Mouse (Mus musculus) lung, postnatal 0 days (tissue): ENCODE data around the gene Vamp1. TPM values are rescaled to one million over a fixed set of nuclear protein-coding genes. Genes with fewer than 3 reads are reported as not detected.

Experiments used
- ATAC-seq: fragments of 200-750 bp; cut with Nextera tagmentation; 2 replicates; pipeline ENCODE4 v1.8.0; 2017; ENCODE audit warnings: moderate library complexity
- DNase-seq: peaks from one replicate; pipeline ENCODE4 v3.0.0-alpha.2; 2016; ENCODE audit warnings: low spot score
- H3K27ac ChIP-seq: fragments of 300-500 bp; sonication (generic); 2 replicates; pipeline ENCODE4 v1.5.1; 2014; ENCODE audit warnings: antibody characterized with exemption, mild to moderate bottlenecking, low read length, mixed read lengths
- H3K27me3 ChIP-seq: fragments of 300-500 bp; sonication (generic); replicated peaks from 2 replicates; pipeline ENCODE4 v1.6.1; 2014; ENCODE audit warnings: low read length, mixed read lengths; ENCODE audit not compliant: insufficient read depth
- H3K36me3 ChIP-seq: fragments of 300-500 bp; sonication (generic); 2 replicates; pipeline ENCODE4 v1.6.1; 2014; ENCODE audit warnings: low read length, mixed read lengths; ENCODE audit not compliant: insufficient read depth
- H3K4me1 ChIP-seq: fragments of 300-500 bp; sonication (generic); 2 replicates; pipeline ENCODE4 v1.6.1; 2014; ENCODE audit warnings: antibody characterized with exemption, low read depth, low read length, mixed read lengths; ENCODE audit not compliant: insufficient read depth
- H3K4me2 ChIP-seq: fragments of 300-500 bp; sonication (generic); replicated peaks from 2 replicates; pipeline ENCODE4 v1.6.1; 2014; ENCODE audit warnings: low read depth, mild to moderate bottlenecking, low read length, moderate library complexity, mixed read lengths
- H3K4me3 ChIP-seq: fragments of 300-500 bp; sonication (generic); 2 replicates; pipeline ENCODE4 v1.5.1; 2014; ENCODE audit warnings: low read depth, low read length
- H3K9ac ChIP-seq: fragments of 300-500 bp; sonication (generic); replicated peaks from 2 replicates; pipeline ENCODE4 v1.6.1; 2014; ENCODE audit warnings: low read depth, mild to moderate bottlenecking
- H3K9me3 ChIP-seq: fragments of 300-500 bp; sonication (generic); 2 replicates; pipeline ENCODE4 v1.6.1; 2016; ENCODE audit warnings: low read length, mixed read lengths
- CTCF ChIP-seq: IDR thresholded peaks from 2 replicates; pipeline ENCODE4 v1.5.1; 2016; ENCODE audit warnings: antibody characterized with exemption, mild to moderate bottlenecking
- EP300 ChIP-seq: IDR thresholded peaks from 2 replicates; pipeline ENCODE4 v1.6.1; 2016; ENCODE audit warnings: antibody characterized with exemption, mild to moderate bottlenecking, control low read depth
- WGBS: fragments of 180-500 bp; shearing (Covaris S2); extraction: QIAGEN DNeasy Blood & Tissue Kit; methylation state at CpG from one replicate; pipeline ENCODE4 v1.1.7; 2014; 5-methylcytosine and 5-hydroxymethylcytosine counted together
- polyA plus RNA-seq: library from polyadenylated mRNA; unstranded; fragments of >200 nt; fragmentation: Nextera tagmentation; extraction: Ambion mirVana; gene quantifications from 2 replicates; pipeline ENCODE4 v1.2.1, GENCODE M21; 2015

The Vamp1 gene
- polyA plus RNA-seq, 1 experiment from 2014 or later = 3.0 TPM

DNA sequence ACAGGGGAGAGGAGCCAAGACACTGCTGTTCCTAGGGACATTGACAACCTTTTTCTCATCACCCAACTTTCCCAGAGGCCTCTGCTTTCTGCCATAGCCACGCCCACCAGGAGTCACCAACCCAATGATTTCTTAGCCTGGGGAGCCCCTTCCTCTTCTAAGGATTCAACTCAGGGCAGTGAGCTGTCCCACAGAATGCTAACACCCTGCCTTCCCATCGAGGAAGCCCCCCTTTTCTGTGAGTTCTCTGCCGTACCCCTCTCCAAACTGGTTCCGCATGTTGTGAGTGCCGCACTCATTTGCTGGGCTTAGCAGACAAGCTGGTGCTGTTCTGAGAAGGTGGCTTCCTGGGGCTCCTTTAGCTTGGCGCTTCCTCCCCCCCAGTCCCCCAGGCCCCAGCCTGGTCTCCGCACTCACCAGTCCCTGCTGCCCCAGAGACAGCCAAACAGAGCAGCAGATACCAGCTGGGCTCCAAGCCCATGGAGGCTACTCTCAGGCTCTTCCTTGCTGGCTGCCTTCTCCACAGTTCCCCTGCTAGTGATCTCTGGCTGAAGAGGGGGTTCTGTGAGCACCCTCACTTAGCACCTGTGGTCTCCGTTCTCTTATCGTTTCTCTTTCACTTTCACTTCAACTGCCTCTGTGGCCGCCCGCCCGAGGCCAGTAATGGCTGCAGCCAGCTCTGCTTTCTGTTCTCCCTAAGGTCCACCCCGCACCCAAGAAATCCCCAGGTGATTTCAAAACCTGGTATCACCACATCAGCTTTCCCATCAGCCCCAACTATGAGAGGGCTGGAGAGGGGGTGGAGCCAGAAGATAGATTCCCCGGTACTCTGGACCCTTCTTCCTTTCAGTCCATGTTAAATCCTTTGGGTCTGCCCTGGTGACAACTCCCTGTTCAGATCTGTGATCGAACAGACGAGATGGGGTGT, 16.0 kb downstream of the Vamp1 start, which contains the start of gene Tapbpl:
Gene Tapbpl, minus strand, starts transcription at position 744 of the 928 bp plus-strand sequence.
- Histone ChIP-seq H3K4me3 (peak within 1 kb of the TSS; percentile 79), H3K9ac (peak within 1 kb of the TSS; percentile 88), H3K9me3 (no peaks in the 10 kb centered on the region), H3K4me1 (peaks cover 10% of the 10 kb centered on the region; the same call in 1 of the 2 replicates), H3K27me3 (no peaks in the 10 kb centered on the region), H3K27ac (peak within 1 kb of the TSS; percentile 96), H3K36me3 (no peaks in the 10 kb centered on the region), H3K4me2 (peak within 1 kb of the TSS; percentile 93)
- DNase-seq = peak; percentile 84
- WGBS = 2% methylated on average over 16 of the region's 16 CpGs
- ATAC-seq = peak; percentile 77
- TF ChIP-seq EP300 (no peak), CTCF (no peak)

DNA sequence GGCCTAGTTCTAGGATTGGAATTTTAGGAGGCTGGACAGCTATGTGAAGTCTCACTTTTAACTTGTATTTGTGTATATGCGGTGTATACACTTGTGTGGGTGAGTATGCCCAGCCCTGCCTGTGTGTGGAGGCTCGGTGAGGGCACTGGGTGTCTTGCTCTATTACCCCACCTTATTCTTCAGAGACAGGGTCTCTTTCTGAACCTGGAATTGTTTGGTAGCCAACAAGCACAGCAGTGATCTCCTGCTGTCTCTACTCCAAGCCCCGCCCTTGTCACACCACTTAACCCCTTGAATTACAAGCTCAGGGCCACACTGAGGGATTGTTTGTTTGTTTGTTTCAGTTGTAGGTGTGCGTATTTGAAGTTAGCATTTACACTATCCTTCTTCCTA, 16.7 kb downstream of the Vamp1 start:
- Histone ChIP-seq H3K9me3 (no peaks in the 10 kb centered on the region), H3K36me3 (no peaks in the 10 kb centered on the region), H3K4me3 (peak overlapping the region; percentile 79), H3K27ac (peak overlapping the region; percentile 96), H3K9ac (peak overlapping the region; percentile 88), H3K4me1 (peaks cover 10% of the 10 kb centered on the region; the same call in 1 of the 2 replicates), H3K4me2 (peak overlapping the region; percentile 93), H3K27me3 (no peaks in the 10 kb centered on the region)
- 31% methylated on average over 4 of the region's 4 CpGs for WGBS
- peak; percentile 35; the same call in 1 of the 2 replicates for ATAC-seq
- peak; percentile 26 for DNase-seq
- no peak for TF ChIP-seq EP300
- no peak for TF ChIP-seq CTCF

DNA sequence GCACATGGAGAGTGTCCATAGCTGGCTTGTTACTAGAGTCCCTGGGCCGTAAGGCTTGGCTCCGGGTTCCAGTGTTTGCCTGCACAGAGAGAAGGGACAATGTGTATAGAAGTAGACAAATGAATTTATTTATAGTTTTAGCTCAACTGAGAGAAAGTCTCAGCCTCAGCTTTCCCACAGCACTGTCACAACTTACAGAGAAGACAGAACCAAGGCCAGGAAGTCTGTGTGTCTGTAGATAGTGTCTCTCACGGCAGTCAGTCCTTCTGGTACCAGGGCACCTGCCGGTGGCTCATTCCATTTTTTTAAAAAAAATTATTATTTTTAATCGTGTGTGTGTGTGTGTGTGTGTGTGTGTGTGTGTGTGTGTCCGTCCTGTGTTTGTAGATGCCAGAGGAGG, 17.2 kb downstream of the Vamp1 start:
- peak overlapping the region; percentile 96; the same call in 1 of the 2 replicates for H3K27ac ChIP-seq
- DNase-seq (no peak), ATAC-seq (no peak)
- WGBS = 58% methylated on average over 6 of the region's 6 CpGs
- H3K36me3 ChIP-seq = no peaks in the 10 kb centered on the region
- H3K27me3 ChIP-seq = no peaks in the 10 kb centered on the region
- TF ChIP-seq EP300 = no peak
- no peak for TF ChIP-seq CTCF
- no peak overlapping the region for H3K4me3 ChIP-seq
- no peak overlapping the region for H3K4me2 ChIP-seq
- peaks cover 10% of the 10 kb centered on the region; the same call in 1 of the 2 replicates for H3K4me1 ChIP-seq
- H3K9me3 ChIP-seq = no peaks in the 10 kb centered on the region
- no peak overlapping the region; the same call in 1 of the 2 replicates for H3K9ac ChIP-seq

DNA sequence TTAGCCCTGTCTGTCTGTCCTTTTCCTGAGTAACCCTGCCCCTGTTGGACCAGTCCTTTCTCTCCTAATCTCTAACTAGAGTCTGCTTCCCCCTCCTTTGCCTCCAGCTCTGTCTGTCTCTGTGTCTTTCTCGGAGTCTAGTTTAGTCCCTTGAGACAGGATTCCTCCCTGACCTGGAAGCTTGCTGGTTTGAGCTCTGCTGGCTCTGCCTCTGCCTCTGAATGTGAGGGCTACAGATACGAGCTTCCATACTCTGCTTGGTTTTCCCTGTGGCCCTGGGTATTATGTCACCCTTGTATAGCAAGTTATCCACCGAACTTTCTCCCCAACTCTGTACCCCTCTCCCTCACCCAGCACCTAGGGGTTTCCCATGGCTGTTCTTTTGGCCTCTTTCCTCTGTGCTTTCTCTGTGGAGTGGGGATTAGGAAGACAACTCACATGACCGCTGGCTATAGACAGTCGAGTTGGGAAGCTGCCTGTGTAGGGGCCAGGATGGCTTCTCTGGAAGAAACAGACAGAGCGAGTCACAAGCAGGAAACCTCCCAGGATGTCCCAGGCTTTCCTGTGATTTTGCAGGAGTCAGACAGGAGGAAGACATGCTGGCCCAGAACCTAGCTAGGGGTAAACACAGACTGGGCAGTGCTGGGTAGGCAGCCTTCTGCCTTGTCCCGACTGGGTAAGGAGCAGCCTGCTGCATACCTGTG, 18.6 kb downstream of the Vamp1 start:
- H3K9ac ChIP-seq = no peak overlapping the region
- no peaks in the 10 kb centered on the region for H3K9me3 ChIP-seq
- H3K27ac ChIP-seq = peak overlapping the region; percentile 69; the same call in 1 of the 2 replicates
- WGBS = 40% methylated on average over 7 of the region's 7 CpGs
- no peaks in the 10 kb centered on the region for H3K27me3 ChIP-seq
- H3K4me1 ChIP-seq = peaks cover 10% of the 10 kb centered on the region; the same call in 1 of the 2 replicates
- no peak overlapping the region for H3K4me3 ChIP-seq
- ATAC-seq (peak; percentile 46), DNase-seq (peak; percentile 45)
- no peak for TF ChIP-seq CTCF
- TF ChIP-seq EP300 = no peak
- H3K36me3 ChIP-seq = no peaks in the 10 kb centered on the region
- H3K4me2 ChIP-seq = 0 out of 2 replicates have a peak overlapping the region, but pooled peaks have one; percentile 11

- Histone ChIP-seq H3K4me2 (0 out of 2 replicates have a peak overlapping the region, but pooled peaks have one; percentile 11), H3K27me3 (no peaks in the 10 kb centered on the region), H3K27ac (peak overlapping the region; percentile 69; the same call in 1 of the 2 replicates), H3K36me3 (no peaks in the 10 kb centered on the region), H3K9ac (no peak overlapping the region), H3K9me3 (no peaks in the 10 kb centered on the region), H3K4me3 (no peak overlapping the region), H3K4me1 (peaks cover 10% of the 10 kb centered on the region; the same call in 1 of the 2 replicates)
- no peak for DNase-seq
- no peak for ATAC-seq
- WGBS = 38% methylated on average over 5 of the region's 5 CpGs
- TF ChIP-seq CTCF = no peak
- 0 out of 2 replicates have a peak, but pooled peaks have one; percentile 17 for TF ChIP-seq EP300
These were observed 19.1 kb downstream of the Vamp1 start for GRCm38 (mm10) chr6:125234520-125234828.

DNA sequence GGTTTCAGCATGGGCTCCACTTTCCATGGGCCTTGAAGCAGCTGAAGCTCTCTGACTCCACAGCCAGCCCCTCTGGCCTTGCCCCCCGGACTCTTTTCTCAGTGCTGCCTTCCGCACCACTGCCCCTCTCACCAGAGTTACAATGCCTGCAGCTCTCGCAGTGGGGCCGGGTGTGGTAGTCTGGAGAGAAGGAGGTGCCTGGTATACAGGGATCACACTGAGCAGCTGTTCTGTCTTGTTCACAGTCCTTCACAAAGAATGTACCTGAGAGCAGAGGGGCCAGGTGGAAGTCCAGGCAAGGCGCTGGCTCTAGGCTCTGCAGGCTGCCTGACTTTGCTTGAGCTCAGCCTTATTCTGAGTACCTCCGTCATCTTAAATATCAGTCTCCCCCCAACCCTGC, 21.0 kb downstream of the Vamp1 start:
- no peak for ATAC-seq
- H3K9ac ChIP-seq = no peak overlapping the region
- TF ChIP-seq CTCF = no peak
- peaks cover 10% of the 10 kb centered on the region; the same call in 1 of the 2 replicates for H3K4me1 ChIP-seq
- H3K36me3 ChIP-seq = no peaks in the 10 kb centered on the region
- no peaks in the 10 kb centered on the region for H3K27me3 ChIP-seq
- 70% methylated on average over 6 of the region's 6 CpGs for WGBS
- H3K4me3 ChIP-seq = no peak overlapping the region
- H3K27ac ChIP-seq = no peak overlapping the region
- no peak for DNase-seq
- H3K9me3 ChIP-seq = no peaks in the 10 kb centered on the region
- H3K4me2 ChIP-seq = no peak overlapping the region
